Mouse (Mus musculus): ENCODE measurements at regions not wholly inside any gene's neighbourhood (a gene's known extent, or its start where the extent isn't known, plus 50 kb on each side); places are given as distances from the start of the nearest gene placed in this dataset.

GRCm38 (mm10) chr8:112408211-112408735, 161.6 kb upstream of the Cntnap4 start:
- no peak for TF ChIP-seq CTCF (IDR thresholded peaks at IDR 0.05)
- no peak for TF ChIP-seq EP300 (IDR thresholded peaks at IDR 0.05)

Data from lung, postnatal 0 days (tissue).